Mouse (Mus musculus): ENCODE measurements around the gene Iqschfp.

Iqschfp gene

GRCm38 (mm10) chr3:68202162-68202902 is 310.3 kb downstream of the Iqschfp start:
- DNase-seq (ENCODE audit: low read depth in 1 of 2, low spot score in 2 of 2) = no peak

GRCm38 (mm10) chr3:68203934-68204467 is 312.0 kb downstream of the Iqschfp start:
- DNase-seq (ENCODE audit: low read depth in 1 of 2, low spot score in 2 of 2) = no peak

- DNase-seq (ENCODE audit: low read depth in 1 of 2, low spot score in 2 of 2) = no peak
These were observed 318.4 kb downstream of the Iqschfp start for GRCm38 (mm10) chr3:68210422-68210821.

GRCm38 (mm10) chr3:68221452-68221851 is 329.4 kb downstream of the Iqschfp start:
- DNase-seq (ENCODE audit: low read depth in 1 of 2, low spot score in 2 of 2) = no peak

- DNase-seq (ENCODE audit: low read depth in 1 of 2, low spot score in 2 of 2) = no peak
These were observed 347.9 kb downstream of the Iqschfp start for GRCm38 (mm10) chr3:68239887-68240286.

GRCm38 (mm10) chr3:68243239-68243638 is 351.2 kb downstream of the Iqschfp start:
- no peak for DNase-seq (ENCODE audit: low read depth in 1 of 2, low spot score in 2 of 2)

- no peak for DNase-seq (ENCODE audit: low read depth in 1 of 2, low spot score in 2 of 2)
These were observed 354.1 kb downstream of the Iqschfp start for GRCm38 (mm10) chr3:68246154-68246553.

GRCm38 (mm10) chr3:68250589-68250988 is 358.6 kb downstream of the Iqschfp start:
- DNase-seq (ENCODE audit: low read depth in 1 of 2, low spot score in 2 of 2) = no peak

- DNase-seq (ENCODE audit: low read depth in 1 of 2, low spot score in 2 of 2) = no peak
These were observed 360.3 kb downstream of the Iqschfp start for GRCm38 (mm10) chr3:68252335-68252734.

- DNase-seq (ENCODE audit: low read depth in 1 of 2, low spot score in 2 of 2) = no peak
These were observed 370.3 kb downstream of the Iqschfp start for GRCm38 (mm10) chr3:68262304-68262703.

- DNase-seq (ENCODE audit: low read depth in 1 of 2, low spot score in 2 of 2) = no peak
These were observed 375.9 kb downstream of the Iqschfp start for GRCm38 (mm10) chr3:68267905-68268304.

- DNase-seq (ENCODE audit: low read depth in 1 of 2, low spot score in 2 of 2) = no peak
These were observed 377.2 kb downstream of the Iqschfp start for GRCm38 (mm10) chr3:68269251-68269650.

GRCm38 (mm10) chr3:68270246-68270645 is 378.2 kb downstream of the Iqschfp start:
- no peak for DNase-seq (ENCODE audit: low read depth in 1 of 2, low spot score in 2 of 2)

- DNase-seq (ENCODE audit: low read depth in 1 of 2, low spot score in 2 of 2) = no peak
These were observed 379.4 kb downstream of the Iqschfp start for GRCm38 (mm10) chr3:68271457-68271856.

- DNase-seq (ENCODE audit: low read depth in 1 of 2, low spot score in 2 of 2) = no peak
These were observed 379.8 kb downstream of the Iqschfp start for GRCm38 (mm10) chr3:68271881-68272280.

- no peak for DNase-seq (ENCODE audit: low read depth in 1 of 2, low spot score in 2 of 2)
These were observed 391.0 kb downstream of the Iqschfp start for GRCm38 (mm10) chr3:68282844-68283594.

- DNase-seq (ENCODE audit: low read depth in 1 of 2, low spot score in 2 of 2) = no peak
These were observed 391.6 kb downstream of the Iqschfp start for GRCm38 (mm10) chr3:68283595-68283991.

GRCm38 (mm10) chr3:68284500-68284899 is 392.5 kb downstream of the Iqschfp start:
- no peak for DNase-seq (ENCODE audit: low read depth in 1 of 2, low spot score in 2 of 2)

- no peak for DNase-seq (ENCODE audit: low read depth in 1 of 2, low spot score in 2 of 2)
These were observed 404.7 kb downstream of the Iqschfp start for GRCm38 (mm10) chr3:68296752-68297151.

- DNase-seq (ENCODE audit: low read depth in 1 of 2, low spot score in 2 of 2) = no peak
These were observed 413.6 kb downstream of the Iqschfp start for GRCm38 (mm10) chr3:68305647-68306046.

- no peak for DNase-seq (ENCODE audit: low read depth in 1 of 2, low spot score in 2 of 2)
These were observed 414.7 kb downstream of the Iqschfp start for GRCm38 (mm10) chr3:68306726-68307125.

- no peak for DNase-seq (ENCODE audit: low read depth in 1 of 2, low spot score in 2 of 2)
These were observed 433.5 kb downstream of the Iqschfp start for GRCm38 (mm10) chr3:68325575-68325974.
